Mouse (Mus musculus) heart, adult 2 months (tissue): ENCODE measurements at regions not wholly inside any gene's neighbourhood (a gene's known extent, or its start where the extent isn't known, plus 50 kb on each side); places are given as distances from the start of the nearest gene placed in this dataset.

Source experiments
- DNase-seq, 2 experiments: peaks; one replicate each; pipeline ENCODE4 v3.0.0; 2021
- H3K27ac ChIP-seq: fragments of 200-600 bp; 2 replicates; pipeline ENCODE4 v1.8.1; 2022
- H3K27me3 ChIP-seq: fragments of 200-500 bp; 2 replicates; pipeline ENCODE4 v1.6.1; 2012; ENCODE audit warnings: mild to moderate bottlenecking, low read length, inconsistent platforms, mixed read lengths; ENCODE audit not compliant: control insufficient read depth, insufficient read depth
- H3K36me3 ChIP-seq: fragments of 200-500 bp; 2 replicates; pipeline ENCODE4 v1.6.1; 2012; ENCODE audit warnings: low read length, inconsistent platforms; ENCODE audit not compliant: control insufficient read depth, insufficient read depth
- H3K4me1 ChIP-seq: fragments of 200-500 bp; 2 replicates; pipeline ENCODE4 v1.6.1; 2011; ENCODE audit warnings: low read length; ENCODE audit not compliant: control insufficient read depth, insufficient read depth
- H3K4me3 ChIP-seq: fragments of 200-600 bp; 2 replicates; pipeline ENCODE4 v1.8.1; 2022
- H3K79me2 ChIP-seq: fragments of 200-500 bp; replicated peaks from 2 replicates; pipeline ENCODE4 v1.6.1; 2012; ENCODE audit warnings: mild to moderate bottlenecking, inconsistent platforms, low read length, moderate library complexity, mixed read lengths; ENCODE audit not compliant: control insufficient read depth, insufficient read depth
- H3K9ac ChIP-seq: fragments of 200-500 bp; 2 replicates; pipeline ENCODE4 v1.6.1; 2012; ENCODE audit warnings: low read depth, mild to moderate bottlenecking, control low read depth, inconsistent platforms, low read length, mixed read lengths
- CTCF ChIP-seq: fragments of 200-600 bp; IDR thresholded peaks from 2 replicates; pipeline ENCODE4 v1.8.1; 2022; ENCODE audit warnings: antibody characterized with exemption, mild to moderate bottlenecking, moderate library complexity
- EP300 ChIP-seq: fragments of 200-500 bp; IDR thresholded peaks from 2 replicates; pipeline ENCODE4 v1.6.1; 2011; ENCODE audit warnings: low read depth, low read length, control low read depth; ENCODE audit not compliant: insufficient read depth
- POLR2A ChIP-seq: fragments of 200-500 bp; IDR thresholded peaks from 2 replicates; pipeline ENCODE4 v1.6.1; 2011; ENCODE audit warnings: mild to moderate bottlenecking, low read depth, low read length, control low read depth; ENCODE audit not compliant: insufficient read depth
- WGBS: fragments of 180-500 bp; shearing (Covaris S2); methylation state at CpG from one replicate; pipeline ENCODE4 v1.1.7; 2018; 5-methylcytosine and 5-hydroxymethylcytosine counted together
- intact Hi-C: fragments of 180-260 bp; cut with DNase I; formaldehyde crosslinking; loops from one replicate; pipeline ENCODE4 v1.15.1; 2025

DNA sequence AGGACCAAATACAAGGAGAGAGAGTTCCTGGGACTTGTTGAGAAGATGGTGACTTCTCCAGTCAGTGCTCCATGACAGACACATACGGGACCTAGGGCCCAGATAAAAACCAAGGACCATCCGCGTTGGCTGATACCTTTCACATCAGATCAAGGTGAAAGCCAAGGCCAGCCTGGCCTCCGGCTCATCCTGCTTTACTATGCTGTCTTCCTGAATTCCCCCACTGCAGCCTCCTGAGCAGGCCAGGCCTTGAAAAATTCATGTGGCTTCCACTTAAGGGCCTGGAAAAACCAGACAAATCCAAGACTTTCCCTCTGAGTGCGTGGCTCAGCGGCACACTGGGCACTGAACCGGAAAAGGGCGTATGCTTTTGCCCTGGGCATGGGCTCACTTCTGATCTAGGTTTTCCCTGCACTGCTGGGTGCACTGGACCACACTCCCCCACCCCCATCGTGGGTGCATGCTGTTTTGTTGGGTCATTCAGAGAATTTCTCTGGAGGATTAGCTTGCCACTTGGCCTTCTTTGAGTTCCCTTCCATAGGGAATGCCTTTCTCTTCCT is 64.1 kb upstream of the Slc35c1 start:
- no peak for TF ChIP-seq CTCF
- no peaks in the 10 kb centered on the region for H3K27me3 ChIP-seq
- no peak overlapping the region for H3K27ac ChIP-seq
- H3K4me3 ChIP-seq = no peak overlapping the region
- no peak overlapping the region for H3K9ac ChIP-seq
- DNase-seq = no peak
- intact Hi-C loops = no loop called here
- no peaks in the 10 kb centered on the region for H3K36me3 ChIP-seq
- WGBS = 90% methylated on average over 9 of the region's 9 CpGs
- no peaks in the 10 kb centered on the region for H3K4me1 ChIP-seq
- no peaks in the 10 kb centered on the region for H3K79me2 ChIP-seq

DNA sequence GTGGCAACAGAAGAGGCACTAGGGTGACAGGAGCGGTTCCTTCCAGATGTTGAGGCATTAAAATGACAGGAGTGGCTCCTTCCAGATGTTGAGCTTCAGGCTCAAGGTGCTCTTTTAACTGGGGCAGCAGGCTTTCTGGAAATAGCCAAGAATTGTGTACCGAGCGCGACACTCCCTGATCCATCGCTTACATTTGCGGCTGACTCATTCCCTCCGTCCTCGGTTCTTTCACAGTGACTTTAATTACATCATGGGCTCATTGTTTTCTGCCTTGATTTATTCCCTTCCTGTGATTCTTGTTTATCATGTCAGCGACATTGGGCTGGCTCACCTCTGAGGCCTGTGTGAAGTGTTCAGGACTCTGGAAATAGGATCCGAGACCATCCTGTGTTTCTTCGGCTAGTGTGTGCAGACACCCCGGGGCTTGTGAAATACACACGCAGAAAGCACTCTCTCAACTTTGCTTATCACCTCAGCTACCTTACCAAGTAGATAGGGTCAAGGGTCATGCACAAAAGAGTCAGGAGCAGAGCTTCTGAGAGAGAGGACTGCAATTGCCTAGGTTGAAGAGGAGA is 63.1 kb upstream of the Slc35c1 start:
- 60% methylated on average over 13 of the region's 13 CpGs for WGBS
- Histone ChIP-seq H3K27ac (no peak overlapping the region), H3K4me3 (no peak overlapping the region), H3K9ac (no peak overlapping the region), H3K79me2 (no peaks in the 10 kb centered on the region), H3K27me3 (no peaks in the 10 kb centered on the region), H3K4me1 (no peaks in the 10 kb centered on the region), H3K36me3 (no peaks in the 10 kb centered on the region)
- intact Hi-C loops = no loop called here
- no peak for DNase-seq
- no peak for TF ChIP-seq EP300
- no peak for TF ChIP-seq CTCF
- no peak for TF ChIP-seq POLR2A

- Histone ChIP-seq H3K4me1 (no peaks in the 10 kb centered on the region), H3K27me3 (no peaks in the 10 kb centered on the region), H3K27ac (no peak overlapping the region), H3K9ac (no peak overlapping the region), H3K4me3 (no peak overlapping the region), H3K79me2 (no peaks in the 10 kb centered on the region), H3K36me3 (no peaks in the 10 kb centered on the region)
- intact Hi-C loops = no loop called here
- no peak for DNase-seq
- no peak for TF ChIP-seq EP300
- no peak for TF ChIP-seq CTCF
- no peak for TF ChIP-seq POLR2A
- WGBS = 82% methylated on average over 8 of the region's 8 CpGs
Observed at GRCm38 (mm10) chr2:92521527-92521926, 61.2 kb upstream of the Slc35c1 start.

DNA sequence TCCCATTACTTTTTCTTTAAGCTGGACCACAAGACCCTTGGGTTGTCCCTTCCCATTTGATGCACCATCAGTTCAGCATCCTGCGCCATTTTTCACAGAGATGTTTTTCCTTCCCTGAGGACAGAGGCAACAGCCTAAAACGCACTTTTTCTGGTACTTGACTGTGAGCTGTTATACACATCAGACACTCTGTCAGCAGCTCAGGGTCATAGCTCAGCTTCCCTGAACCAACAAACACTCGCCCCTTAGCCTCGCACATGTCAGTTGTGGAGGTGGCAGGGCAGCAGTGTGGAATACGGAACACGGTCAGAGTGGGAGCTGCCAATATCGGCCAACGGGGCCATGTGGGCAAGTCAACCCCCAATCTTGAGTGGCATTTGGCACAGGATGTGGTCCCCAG is 59.1 kb upstream of the Slc35c1 start:
- no peak overlapping the region for H3K4me3 ChIP-seq
- 82% methylated on average over 8 of the region's 8 CpGs for WGBS
- H3K9ac ChIP-seq = no peak overlapping the region
- TF ChIP-seq EP300 = no peak
- TF ChIP-seq POLR2A = no peak
- no peak for TF ChIP-seq CTCF
- H3K79me2 ChIP-seq = no peaks in the 10 kb centered on the region
- no peak for DNase-seq
- intact Hi-C loops = no loop called here
- peaks cover 1% of the 10 kb centered on the region; the same call in 1 of the 2 replicates for H3K4me1 ChIP-seq
- H3K27ac ChIP-seq = no peak overlapping the region
- no peaks in the 10 kb centered on the region for H3K27me3 ChIP-seq
- no peaks in the 10 kb centered on the region for H3K36me3 ChIP-seq

- no peak for DNase-seq
- H3K4me3 ChIP-seq = no peak overlapping the region
- WGBS = 83% methylated on average over 8 of the region's 8 CpGs
- no peaks in the 10 kb centered on the region for H3K79me2 ChIP-seq
- H3K36me3 ChIP-seq = no peaks in the 10 kb centered on the region
- intact Hi-C loops = no loop called here
- no peaks in the 10 kb centered on the region for H3K27me3 ChIP-seq
- TF ChIP-seq POLR2A (no peak), EP300 (no peak), CTCF (no peak)
- H3K27ac ChIP-seq = no peak overlapping the region
- H3K9ac ChIP-seq = no peak overlapping the region
- H3K4me1 ChIP-seq = peaks cover 1% of the 10 kb centered on the region; the same call in 1 of the 2 replicates
Observed at GRCm38 (mm10) chr2:92518891-92519290, 58.6 kb upstream of the Slc35c1 start.

DNA sequence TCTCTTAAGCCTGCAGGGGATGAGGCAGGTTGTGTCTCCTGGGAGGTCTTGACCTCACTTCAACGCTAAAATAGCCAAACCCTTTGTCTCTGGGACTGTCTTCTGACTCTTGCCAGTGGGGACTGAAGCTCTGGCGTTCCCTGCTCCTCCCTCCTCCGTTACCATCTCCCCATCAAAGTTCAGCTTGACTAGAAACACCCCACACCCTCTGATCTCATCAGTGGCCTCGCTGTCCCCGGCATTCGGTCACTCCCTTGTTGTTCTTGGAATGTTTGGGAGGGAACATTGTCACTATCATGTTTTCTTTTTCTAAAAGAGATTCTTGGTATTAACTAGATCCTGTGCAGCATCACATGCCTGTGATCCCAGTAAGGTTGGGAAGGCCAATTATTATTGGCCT is 54.6 kb upstream of the Slc35c1 start:
- no peak overlapping the region for H3K9ac ChIP-seq
- H3K36me3 ChIP-seq = no peaks in the 10 kb centered on the region
- H3K79me2 ChIP-seq = no peaks in the 10 kb centered on the region
- H3K27me3 ChIP-seq = no peaks in the 10 kb centered on the region
- 30% methylated on average over 6 of the region's 6 CpGs for WGBS
- intact Hi-C loops = no loop called here
- DNase-seq = no peak
- no peak overlapping the region for H3K4me3 ChIP-seq
- peaks cover 1% of the 10 kb centered on the region; the same call in 1 of the 2 replicates for H3K4me1 ChIP-seq
- no peak overlapping the region for H3K27ac ChIP-seq
- TF ChIP-seq EP300 (no peak), POLR2A (no peak), CTCF (no peak)
